8 mouse cellular contexts compared by ENCODE assay signal in the genomic region with DNA sequence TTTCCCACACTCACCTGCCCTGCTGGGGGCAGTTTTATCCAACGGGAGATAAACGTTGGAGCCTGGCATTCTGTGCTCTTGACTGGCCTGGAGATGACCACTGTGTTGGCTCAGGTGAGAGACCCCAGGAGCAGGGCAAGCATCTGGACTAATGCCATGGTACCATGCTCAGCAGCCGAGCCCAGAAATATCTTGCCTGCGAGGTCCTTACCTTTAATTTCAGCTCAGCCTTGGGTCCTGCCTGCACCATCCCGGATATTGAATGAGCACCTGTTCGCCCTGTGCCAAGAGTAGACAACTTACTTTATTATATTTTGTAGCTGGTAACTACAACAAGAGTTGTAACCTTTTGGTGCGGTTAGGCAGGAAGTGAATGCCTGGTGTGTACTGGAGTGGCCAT. TPM values are rescaled to one million over a fixed set of nuclear protein-coding genes. Genes with fewer than 3 reads are reported as not detected.
DNase-seq lines count a peak whose midpoint lies in the region; ATAC-seq lines count a peak whose summit lies in the region.

No protein-coding gene starts in this region.

- H3K36me3 ChIP-seq in lung, embryonic 15.5 days: peaks cover 21% of the 10 kb centered on the region
- peaks cover 46% of the 10 kb centered on the region for H3K36me3 ChIP-seq in embryonic facial prominence, embryonic 10.5 days (replicated peaks)
- peaks cover 7% of the 10 kb centered on the region; the same call in 1 of the 2 replicates for H3K36me3 ChIP-seq in midbrain, embryonic 16.5 days (ENCODE audit: control insufficient read depth, insufficient read depth, low read length)

- no peak for DNase-seq in lung, postnatal 14 days
- DNase-seq in embryonic facial prominence, embryonic 10.5 days (ENCODE audit: low spot score): no peak
- DNase-seq in right cerebral cortex, adult 18-20 months: no peak
- no peak for DNase-seq in left cerebral cortex, postnatal 4 days
- DNase-seq in layer of hippocampus, postnatal 10 days (ENCODE audit: low spot score in 2 of 2): no peak

- H3K27me3 ChIP-seq in lung, embryonic 15.5 days: no peaks in the 10 kb centered on the region
- no peaks in the 10 kb centered on the region for H3K27me3 ChIP-seq in embryonic facial prominence, embryonic 10.5 days (replicated peaks; ENCODE audit: low read depth, poor library complexity, severe bottlenecking)
- no peaks in the 10 kb centered on the region for H3K27me3 ChIP-seq in midbrain, embryonic 16.5 days (ENCODE audit: control insufficient read depth, insufficient read depth, low read depth, low read length)

- peaks cover 29% of the 10 kb centered on the region for H3K4me1 ChIP-seq in lung, embryonic 15.5 days
- H3K4me1 ChIP-seq in embryonic facial prominence, embryonic 10.5 days: peaks cover 26% of the 10 kb centered on the region
- H3K4me1 ChIP-seq in midbrain, embryonic 16.5 days (ENCODE audit: control insufficient read depth, insufficient read depth, low read length): peaks cover 21% of the 10 kb centered on the region

- no peaks in the 10 kb centered on the region for H3K9me3 ChIP-seq in lung, embryonic 15.5 days
- H3K9me3 ChIP-seq in embryonic facial prominence, embryonic 10.5 days: no peaks in the 10 kb centered on the region; the same call in 1 of the 2 replicates
- H3K9me3 ChIP-seq in midbrain, embryonic 16.5 days (replicated peaks; ENCODE audit: control insufficient read depth, low read length, poor library complexity, severe bottlenecking): no peaks in the 10 kb centered on the region

- H3K27ac ChIP-seq in lung, embryonic 15.5 days: peak overlapping the region; percentile 99
- H3K27ac ChIP-seq in embryonic facial prominence, embryonic 10.5 days (replicated peaks): peak overlapping the region; percentile 99
- H3K27ac ChIP-seq in midbrain, embryonic 16.5 days (ENCODE audit: low read length): peak overlapping the region; percentile 94

- WGBS in lung, embryonic 15.5 days: 28% methylated on average over 7 of the region's 7 CpGs
- WGBS in embryonic facial prominence, embryonic 10.5 days: 49% methylated on average over 7 of the region's 7 CpGs
- 50% methylated on average over 7 of the region's 7 CpGs for WGBS in midbrain, embryonic 16.5 days

- intact Hi-C loops in left cerebral cortex, postnatal 4 days (cut with DNase I): no loop called here

- H3K9ac ChIP-seq in lung, embryonic 15.5 days: peak overlapping the region; percentile 76
- peak overlapping the region; percentile 81 for H3K9ac ChIP-seq in midbrain, embryonic 16.5 days (ENCODE audit: low read depth, low read length)

- no peak; the same call in 1 of the 2 replicates for ATAC-seq in lung, embryonic 15.5 days (ENCODE audit: borderline replicate concordance, extremely low read depth, low FRiP score, low TSS enrichment)
- ATAC-seq in inflammation-experienced regulatory T-cells, adult 6 months: peak; percentile 67
- peak; percentile 36 for ATAC-seq in midbrain, embryonic 16.5 days

- H3K4me3 ChIP-seq in lung, embryonic 15.5 days: peak overlapping the region; percentile 77
- H3K4me3 ChIP-seq in embryonic facial prominence, embryonic 10.5 days: peak overlapping the region; percentile 77
- H3K4me3 ChIP-seq in midbrain, embryonic 16.5 days (ENCODE audit: low read depth, low read length): peak overlapping the region; percentile 77

- H3K4me2 ChIP-seq in lung, embryonic 15.5 days: peak overlapping the region; percentile 88
- peak overlapping the region; percentile 63 for H3K4me2 ChIP-seq in midbrain, embryonic 16.5 days (ENCODE audit: low read length)

RNA-seq across cellular contexts. Expression of a gene that starts 0.9 kb away (rescaled TPM):
- polyA plus RNA-seq in lung, embryonic 15.5 days (2015; fragmentation: Nextera tagmentation; extraction: Ambion mirVana): 0.99 and 1.9 TPM in 2 replicates
- polyA plus RNA-seq in embryonic facial prominence, embryonic 10.5 days (2016; fragmentation: Nextera tagmentation; extraction: Ambion mirVana): 1.9 and 8.0 TPM in 2 replicates
- polyA plus RNA-seq in inflammation-experienced regulatory T-cells, adult 6 months (2017; shearing (Covaris generic)): 10 to 100 TPM in 1 of 3 experiments, 1 to 10 TPM in 1, not detected in 1; 3.6 to 10.0 TPM
- 1.5 and 2.9 TPM in 2 replicates for polyA plus RNA-seq in midbrain, embryonic 16.5 days (2015; fragmentation: Nextera tagmentation; extraction: Ambion mirVana)
- total RNA-seq in left cerebral cortex, postnatal 4 days (2021): 10 to 100 TPM in 1 of 2 experiments, not detected in 1; 21.0 TPM
- total RNA-seq in layer of hippocampus, postnatal 10 days (2021): 10 to 100 TPM; 17.9 to 34.8 TPM

RNA-seq across cellular contexts. Expression of a gene that starts 1.0 kb away (rescaled TPM):
- 350 and 361 TPM in 2 replicates for polyA plus RNA-seq in lung, embryonic 15.5 days (2015; fragmentation: Nextera tagmentation; extraction: Ambion mirVana)
- polyA plus RNA-seq in embryonic facial prominence, embryonic 10.5 days (2016; fragmentation: Nextera tagmentation; extraction: Ambion mirVana): 419 and 445 TPM in 2 replicates
- polyA plus RNA-seq in inflammation-experienced regulatory T-cells, adult 6 months (2017; shearing (Covaris generic)): 10 to 100 TPM; 73.1 to 90.7 (median 74.3) TPM
- 315 and 350 TPM in 2 replicates for polyA plus RNA-seq in midbrain, embryonic 16.5 days (2015; fragmentation: Nextera tagmentation; extraction: Ambion mirVana)
- 100 to 1,000 TPM; 175 to 189 TPM for total RNA-seq in left cerebral cortex, postnatal 4 days (2021)
- 100 to 1,000 TPM; 129 to 156 TPM for total RNA-seq in layer of hippocampus, postnatal 10 days (2021)

RNA-seq across cellular contexts. Expression of a gene that starts 15.2 kb away (rescaled TPM):
- 73.8 and 74.3 TPM in 2 replicates for polyA plus RNA-seq in lung, embryonic 15.5 days (2015; fragmentation: Nextera tagmentation; extraction: Ambion mirVana)
- 98.9 and 101 TPM in 2 replicates for polyA plus RNA-seq in embryonic facial prominence, embryonic 10.5 days (2016; fragmentation: Nextera tagmentation; extraction: Ambion mirVana)
- 10 to 100 TPM; 41.1 to 55.4 (median 50.1) TPM for polyA plus RNA-seq in inflammation-experienced regulatory T-cells, adult 6 months (2017; shearing (Covaris generic))
- polyA plus RNA-seq in midbrain, embryonic 16.5 days (2015; fragmentation: Nextera tagmentation; extraction: Ambion mirVana): 80.9 and 81.8 TPM in 2 replicates
- 10 to 100 TPM; 45.1 to 47.6 TPM for total RNA-seq in left cerebral cortex, postnatal 4 days (2021)
- total RNA-seq in layer of hippocampus, postnatal 10 days (2021): 10 to 100 TPM; 46.6 to 54.3 TPM

RNA-seq across cellular contexts. Expression of a gene that starts 25.3 kb away (rescaled TPM):
- 118 and 122 TPM in 2 replicates for polyA plus RNA-seq in lung, embryonic 15.5 days (2015; fragmentation: Nextera tagmentation; extraction: Ambion mirVana)
- polyA plus RNA-seq in embryonic facial prominence, embryonic 10.5 days (2016; fragmentation: Nextera tagmentation; extraction: Ambion mirVana): 65.6 and 71.0 TPM in 2 replicates
- polyA plus RNA-seq in inflammation-experienced regulatory T-cells, adult 6 months (2017; shearing (Covaris generic)): 100 to 1,000 TPM in 2 of 3 experiments, 10 to 100 TPM in 1; 83.7 to 113 (median 112) TPM
- polyA plus RNA-seq in midbrain, embryonic 16.5 days (2015; fragmentation: Nextera tagmentation; extraction: Ambion mirVana): 63.6 and 70.8 TPM in 2 replicates
- 10 to 100 TPM; 54.7 to 62.7 TPM for total RNA-seq in left cerebral cortex, postnatal 4 days (2021)
- total RNA-seq in layer of hippocampus, postnatal 10 days (2021): 10 to 100 TPM; 71.6 to 82.0 TPM
